1 mouse cellular context compared by ENCODE assay signal in genomic region chr5:28071456-28072223, GRCm38 (mm10).
TF ChIP-seq lines count a peak whose summit lies in the region.

No protein-coding gene starts in this region.

TF ChIP-seq in CH12.LX, 34 proteins besides CTCF, POLR2A, EP300 and RAD21 (continued from another document):
- TF ChIP-seq CHD1 (IDR thresholded peaks at IDR 0.05; ENCODE audit: low read depth, low read length) (peak; percentile 70; the same call in 1 of the 2 replicates), E2F4 (IDR thresholded peaks at IDR 0.05; ENCODE audit: insufficient replicate concordance, low read depth, low read length) (no peak), ZKSCAN1 (IDR thresholded peaks at IDR 0.05; ENCODE audit: borderline replicate concordance, low read depth, low read length) (no peak), GABPA (IDR thresholded peaks at IDR 0.05; ENCODE audit: insufficient replicate concordance, low read depth, low read length) (no peak), MEF2A (IDR thresholded peaks at IDR 0.05; ENCODE audit: borderline replicate concordance, low read depth, low read length) (no peak), IRF4 (IDR thresholded peaks at IDR 0.05; ENCODE audit: low read depth, low read length) (peak; percentile 54), ZMIZ1 (IDR thresholded peaks at IDR 0.05; ENCODE audit: low read depth, low read length) (no peak), HCFC1 (IDR thresholded peaks at IDR 0.05; ENCODE audit: low read depth, low read length) (no peak; the same call in 1 of the 2 replicates), JUN (IDR thresholded peaks at IDR 0.05; ENCODE audit: insufficient read depth, low read depth, low read length) (no peak), ZC3H11A (IDR thresholded peaks at IDR 0.05; ENCODE audit: low read depth, low read length) (no peak), JUND (conservative IDR thresholded peaks at IDR 0.05; ENCODE audit: low read depth, low read length) (no peak), CHD2 (IDR thresholded peaks at IDR 0.05; ENCODE audit: low read length) (peak; percentile 68)
TF ChIP-seq in CH12.LX: peak in this region for 16.
